Comparison of ENCODE assay signal across 20 mouse cellular contexts in genomic region chr19:24491824-24492223, GRCm38 (mm10). TPM values are rescaled to one million over a fixed set of nuclear protein-coding genes. Genes with fewer than 3 reads are reported as not detected.
DNase-seq lines count a peak whose midpoint lies in the region; TF ChIP-seq lines count a peak whose summit lies in the region.
"Had no signal": no experiment of that assay in that cellular context is flagged by ENCODE, and none has a peak within 500 bp of the region (broad histone marks: within the 10 kb centered on the region; RNA-seq: fewer than 3 reads in every experiment).

No protein-coding gene starts in this region.

- H3K4me3 ChIP-seq in gastrocnemius, adult 2 months: no peak overlapping the region
- H3K4me3 ChIP-seq: embryonic facial prominence, embryonic 12.5 days; embryonic facial prominence, embryonic 15.5 days; forebrain, embryonic 12.5 days; forebrain, embryonic 15.5 days; hindbrain, embryonic 10.5 days; hindbrain, embryonic 13.5 days had no signal

- peak; percentile 65 for DNase-seq in retina, embryonic 14.5 days (ENCODE audit: low spot score)
- no peak for DNase-seq in retina, postnatal 1 day
- peak; percentile 71 for DNase-seq in ES-CJ7 (ENCODE audit: low read depth, low spot score)
- DNase-seq in ZHBTc4 (ENCODE audit: low read depth, low spot score): peak; percentile 86
- no peak for DNase-seq in gastrocnemius, adult 2 months
- no peak for DNase-seq in spleen, postnatal 10 days (ENCODE audit: low spot score in 2 of 2)
- DNase-seq: adrenal gland, adult 2 months; adrenal gland, postnatal 14 days; cerebellum, adult 11 months; cerebellum, adult 2 months; cerebellum, adult 9-11 months; cerebellum, postnatal 25 days; gastrocnemius, postnatal 10 days; gastrocnemius, postnatal 36 days had no signal

- intact Hi-C loops in gastrocnemius, adult 2 months (cut with DNase I): no loop called here

- no peak for TF ChIP-seq CTCF in gastrocnemius, adult 2 months (IDR thresholded peaks at IDR 0.05)

- no peak overlapping the region for H3K27ac ChIP-seq in gastrocnemius, adult 2 months
- H3K27ac ChIP-seq: embryonic facial prominence, embryonic 12.5 days; embryonic facial prominence, embryonic 15.5 days; forebrain, embryonic 12.5 days; forebrain, embryonic 15.5 days; hindbrain, embryonic 10.5 days; hindbrain, embryonic 13.5 days had no signal

RNA-seq across cellular contexts. Expression of gene Fam122a, which starts 14.7 kb away (rescaled TPM):
- total RNA-seq in gastrocnemius, adult 2 months (2021): 10 to 100 TPM; 21.8 to 23.5 TPM

Comparison
In these comparisons a context has a peak if more than half of its experiments do, and no peak if none do; other contexts are left out.
1. DNase-seq: peak in retina, embryonic 14.5 days (single experiment), ES-CJ7 (single experiment) and ZHBTc4 (single experiment); none in retina, postnatal 1 day (single experiment), gastrocnemius, adult 2 months (single experiment) and spleen, postnatal 10 days (0 of 2).